Mouse (Mus musculus): ENCODE measurements around the gene Tbx6.

GRCm38 (mm10) chr7:126777476-126777875 is 3.8 kb upstream of the Tbx6 start:
- TF ChIP-seq CHD2 (IDR thresholded peaks at IDR 0.05; ENCODE audit: low read length) = no peak
- no peak for TF ChIP-seq CTCF (IDR thresholded peaks at IDR 0.05 in 2 of 3, conservative IDR thresholded peaks at IDR 0.05 in 1 of 3; ENCODE audit: control insufficient read depth in 1 of 3, insufficient read depth in 1 of 3, low read depth in 2 of 3, low read length in 3 of 3, poor library complexity in 1 of 3, severe bottlenecking in 1 of 3)
- TF ChIP-seq POLR2A (IDR thresholded peaks at IDR 0.05; ENCODE audit: control insufficient read depth in 1 of 2, insufficient read depth in 1 of 2, low read depth in 1 of 2, low read length in 2 of 2, poor library complexity in 1 of 2) = no peak
- no peak for TF ChIP-seq MXI1 (IDR thresholded peaks at IDR 0.05; ENCODE audit: low read depth, low read length)
- no peak for TF ChIP-seq ZMIZ1 (IDR thresholded peaks at IDR 0.05; ENCODE audit: low read depth, low read length)
- TF ChIP-seq MEF2A (IDR thresholded peaks at IDR 0.05; ENCODE audit: extremely low read depth, insufficient replicate concordance, low read depth, low read length, poor library complexity, severe bottlenecking) = no peak
- no peak for TF ChIP-seq MAZ (IDR thresholded peaks at IDR 0.05; ENCODE audit: low read depth, low read length)
